Mouse (Mus musculus): ENCODE data around the gene Tnnc1. TPM values are rescaled to one million over a fixed set of nuclear protein-coding genes. Genes with fewer than 3 reads are reported as not detected.

The Tnnc1 gene
- polyA plus RNA-seq, 1 experiment, result 4.0 TPM

GRCm38 (mm10) chr14:31182786-31183290 is 25.3 kb upstream of the Tnnc1 start:
- Histone ChIP-seq H3K4me3 (ENCODE audit: insufficient read depth, low read length) (no peak overlapping the region), H3K27ac (ENCODE audit: insufficient read depth, low read depth, low read length) (peak overlapping the region; percentile 93), H3K4me1 (ENCODE audit: control insufficient read depth, insufficient read depth, low read length) (peaks cover 63% of the 10 kb centered on the region)
- TF ChIP-seq POLR2A (IDR thresholded peaks at IDR 0.05; ENCODE audit: borderline replicate concordance, low read depth, low read length) (no peak), CTCF (IDR thresholded peaks at IDR 0.05; ENCODE audit: low read depth, low read length) (no peak)

GRCm38 (mm10) chr14:31183541-31183940 is 24.6 kb upstream of the Tnnc1 start:
- no peak overlapping the region for H3K4me3 ChIP-seq (ENCODE audit: insufficient read depth, low read length)
- TF ChIP-seq POLR2A (IDR thresholded peaks at IDR 0.05; ENCODE audit: borderline replicate concordance, low read depth, low read length) (no peak), CTCF (IDR thresholded peaks at IDR 0.05; ENCODE audit: low read depth, low read length) (no peak)
- peaks cover 69% of the 10 kb centered on the region for H3K4me1 ChIP-seq (ENCODE audit: control insufficient read depth, insufficient read depth, low read length)
- peak overlapping the region; percentile 93 for H3K27ac ChIP-seq (ENCODE audit: insufficient read depth, low read depth, low read length)

GRCm38 (mm10) chr14:31184195-31184594 is 23.9 kb upstream of the Tnnc1 start:
- TF ChIP-seq POLR2A (IDR thresholded peaks at IDR 0.05; ENCODE audit: borderline replicate concordance, low read depth, low read length) (no peak), CTCF (IDR thresholded peaks at IDR 0.05; ENCODE audit: low read depth, low read length) (no peak)
- peaks cover 73% of the 10 kb centered on the region for H3K4me1 ChIP-seq (ENCODE audit: control insufficient read depth, insufficient read depth, low read length)
- H3K27ac ChIP-seq (ENCODE audit: insufficient read depth, low read depth, low read length), result peak overlapping the region; percentile 93
- H3K4me3 ChIP-seq (ENCODE audit: insufficient read depth, low read length), result no peak overlapping the region

GRCm38 (mm10) chr14:31186656-31187055 is 21.5 kb upstream of the Tnnc1 start:
- Histone ChIP-seq H3K4me1 (ENCODE audit: control insufficient read depth, insufficient read depth, low read length) (peaks cover 90% of the 10 kb centered on the region), H3K27ac (ENCODE audit: insufficient read depth, low read depth, low read length) (peak overlapping the region; percentile 98)
- no peak for TF ChIP-seq POLR2A (IDR thresholded peaks at IDR 0.05; ENCODE audit: borderline replicate concordance, low read depth, low read length)
- TF ChIP-seq CTCF (IDR thresholded peaks at IDR 0.05; ENCODE audit: low read depth, low read length), result no peak

GRCm38 (mm10) chr14:31188771-31189181 is 19.3 kb upstream of the Tnnc1 start:
- Histone ChIP-seq H3K4me3 (ENCODE audit: insufficient read depth, low read length) (no peak overlapping the region), H3K4me1 (ENCODE audit: control insufficient read depth, insufficient read depth, low read length) (peaks cover 90% of the 10 kb centered on the region), H3K27ac (ENCODE audit: insufficient read depth, low read depth, low read length) (peak overlapping the region; percentile 100)
- TF ChIP-seq POLR2A (IDR thresholded peaks at IDR 0.05; ENCODE audit: borderline replicate concordance, low read depth, low read length) (no peak), CTCF (IDR thresholded peaks at IDR 0.05; ENCODE audit: low read depth, low read length) (no peak)

More at GRCm38 (mm10) chr14:31186656-31187055, 21.5 kb upstream of the Tnnc1 start:
- no peak overlapping the region for H3K4me3 ChIP-seq (ENCODE audit: insufficient read depth, low read length)

GRCm38 (mm10) chr14:31189348-31189747 is 18.8 kb upstream of the Tnnc1 start:
- no peak overlapping the region for H3K4me3 ChIP-seq (ENCODE audit: insufficient read depth, low read length)
- TF ChIP-seq POLR2A (IDR thresholded peaks at IDR 0.05; ENCODE audit: borderline replicate concordance, low read depth, low read length), result no peak
- TF ChIP-seq CTCF (IDR thresholded peaks at IDR 0.05; ENCODE audit: low read depth, low read length), result no peak
- H3K4me1 ChIP-seq (ENCODE audit: control insufficient read depth, insufficient read depth, low read length), result peaks cover 91% of the 10 kb centered on the region
- peak overlapping the region; percentile 100 for H3K27ac ChIP-seq (ENCODE audit: insufficient read depth, low read depth, low read length)

GRCm38 (mm10) chr14:31191936-31192335 is 16.2 kb upstream of the Tnnc1 start:
- Histone ChIP-seq H3K4me3 (ENCODE audit: insufficient read depth, low read length) (no peak overlapping the region), H3K4me1 (ENCODE audit: control insufficient read depth, insufficient read depth, low read length) (peaks cover 84% of the 10 kb centered on the region), H3K27ac (ENCODE audit: insufficient read depth, low read depth, low read length) (no peak overlapping the region)
- TF ChIP-seq CTCF (IDR thresholded peaks at IDR 0.05; ENCODE audit: low read depth, low read length) (no peak), POLR2A (IDR thresholded peaks at IDR 0.05; ENCODE audit: borderline replicate concordance, low read depth, low read length) (no peak)

GRCm38 (mm10) chr14:31193791-31194190 is 14.3 kb upstream of the Tnnc1 start:
- H3K4me1 ChIP-seq (ENCODE audit: control insufficient read depth, insufficient read depth, low read length), result peaks cover 73% of the 10 kb centered on the region
- peak overlapping the region; percentile 24 for H3K27ac ChIP-seq (ENCODE audit: insufficient read depth, low read depth, low read length)
- TF ChIP-seq POLR2A (IDR thresholded peaks at IDR 0.05; ENCODE audit: borderline replicate concordance, low read depth, low read length), result no peak
- TF ChIP-seq CTCF (IDR thresholded peaks at IDR 0.05; ENCODE audit: low read depth, low read length), result no peak
- H3K4me3 ChIP-seq (ENCODE audit: insufficient read depth, low read length), result no peak overlapping the region

GRCm38 (mm10) chr14:31194441-31194840 is 13.7 kb upstream of the Tnnc1 start:
- H3K4me3 ChIP-seq (ENCODE audit: insufficient read depth, low read length), result no peak overlapping the region
- no peak for TF ChIP-seq POLR2A (IDR thresholded peaks at IDR 0.05; ENCODE audit: borderline replicate concordance, low read depth, low read length)
- no peak for TF ChIP-seq CTCF (IDR thresholded peaks at IDR 0.05; ENCODE audit: low read depth, low read length)
- peak overlapping the region; percentile 74 for H3K27ac ChIP-seq (ENCODE audit: insufficient read depth, low read depth, low read length)
- H3K4me1 ChIP-seq (ENCODE audit: control insufficient read depth, insufficient read depth, low read length), result peaks cover 71% of the 10 kb centered on the region

- no peak for TF ChIP-seq POLR2A (IDR thresholded peaks at IDR 0.05; ENCODE audit: borderline replicate concordance, low read depth, low read length)
- no peak for TF ChIP-seq CTCF (IDR thresholded peaks at IDR 0.05; ENCODE audit: low read depth, low read length)
- H3K27ac ChIP-seq (ENCODE audit: insufficient read depth, low read depth, low read length), result peak overlapping the region; percentile 74
- no peak overlapping the region for H3K4me3 ChIP-seq (ENCODE audit: insufficient read depth, low read length)
- peaks cover 66% of the 10 kb centered on the region for H3K4me1 ChIP-seq (ENCODE audit: control insufficient read depth, insufficient read depth, low read length)
Observed at GRCm38 (mm10) chr14:31194891-31195513, 13.1 kb upstream of the Tnnc1 start.

Data from bone marrow macrophage, adult 2 months (primary cell).